ENCODE assay signal across 26 mouse cellular contexts in the genomic region with DNA sequence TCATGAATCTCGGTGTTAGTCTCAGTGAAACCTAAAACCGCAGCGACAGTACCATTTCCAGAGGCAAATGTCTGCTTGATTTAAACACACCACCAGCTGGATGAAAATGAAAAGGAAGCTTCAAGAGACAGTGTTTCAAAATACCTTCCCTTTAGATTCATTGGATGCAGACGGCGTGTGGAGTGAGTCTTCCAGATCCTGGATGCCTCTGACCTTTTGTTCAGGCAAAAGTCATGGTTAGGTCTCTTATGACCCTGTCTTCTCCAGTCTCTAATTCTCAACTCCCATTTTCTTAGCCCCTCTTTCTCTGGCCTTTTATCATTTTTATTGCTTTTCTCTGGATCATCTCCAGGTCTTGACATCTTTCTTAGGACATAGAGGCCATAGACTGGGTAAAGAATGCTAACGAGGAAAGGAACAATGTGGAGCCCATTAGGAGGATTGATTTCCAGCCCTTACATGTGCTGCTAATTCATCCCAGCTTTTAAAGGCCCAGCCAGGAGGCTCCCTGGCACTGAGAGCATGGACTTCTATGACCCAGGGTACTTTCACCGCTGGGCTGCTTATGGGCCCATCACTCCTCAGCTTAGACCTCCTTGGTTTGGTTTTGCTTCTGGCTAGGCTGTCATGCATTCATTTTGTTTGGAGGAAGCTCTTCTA.
DNase-seq lines count a peak whose midpoint lies in the region; ATAC-seq and TF ChIP-seq lines count a peak whose summit lies in the region.
"Had no signal": no experiment of that assay in that cellular context is flagged by ENCODE, and none has a peak within 500 bp of the region (broad histone marks: within the 10 kb centered on the region; RNA-seq: fewer than 3 reads in every experiment).

No protein-coding gene starts in this region.

- peak; percentile 27 for DNase-seq in embryo, embryonic 10 days (ENCODE audit: low spot score)
- no peak for DNase-seq in embryo, embryonic 9.5 days (ENCODE audit: extremely low spot score)
- DNase-seq in kidney, adult 8-10 months = no peak
- peak; percentile 17 for DNase-seq in embryonic facial prominence, embryonic 10.5 days (ENCODE audit: low spot score)
- peak; percentile 39 for DNase-seq in limb, embryonic 11.5 days (ENCODE audit: low spot score)
- DNase-seq in heart, postnatal 14 days = no peak
- no peak for DNase-seq in liver, postnatal 0 days
- DNase-seq: adrenal gland, adult 8-10 months; cerebellum, adult 2 months; cerebellum, postnatal 25 days; gastrocnemius, postnatal 25 days; heart, postnatal 4 days; liver; lung, postnatal 36 days had no signal

- no peak overlapping the region for H3K4me3 ChIP-seq in kidney, embryonic 16.5 days (ENCODE audit: low read length)
- no peak overlapping the region for H3K4me3 ChIP-seq in embryonic facial prominence, embryonic 10.5 days
- no peak overlapping the region for H3K4me3 ChIP-seq in limb, embryonic 11.5 days (ENCODE audit: low read depth, low read length)
- no peak overlapping the region for H3K4me3 ChIP-seq in liver, postnatal 0 days (ENCODE audit: low read depth, low read length)
- H3K4me3 ChIP-seq: forebrain, embryonic 13.5 days; heart, embryonic 10.5 days; hindbrain, embryonic 13.5 days; lung, embryonic 15.5 days; midbrain, embryonic 12.5 days; myocyte; neural tube, embryonic 13.5 days; stomach, embryonic 15.5 days had no signal

- H3K27ac ChIP-seq in kidney, embryonic 16.5 days (ENCODE audit: low read length) = peak overlapping the region; percentile 31; the same call in 1 of the 2 replicates
- no peak overlapping the region for H3K27ac ChIP-seq in embryonic facial prominence, embryonic 10.5 days (replicated peaks)
- no peak overlapping the region for H3K27ac ChIP-seq in limb, embryonic 11.5 days (replicated peaks; ENCODE audit: low read depth, low read length)
- no peak overlapping the region for H3K27ac ChIP-seq in liver, postnatal 0 days (ENCODE audit: low read depth)
- H3K27ac ChIP-seq: forebrain, embryonic 13.5 days; heart, embryonic 10.5 days; hindbrain, embryonic 13.5 days; liver, embryonic 14.5 days; lung, embryonic 15.5 days; midbrain, embryonic 12.5 days; neural tube, embryonic 13.5 days; stomach, embryonic 15.5 days had no signal

- H3K4me1 ChIP-seq in kidney, embryonic 16.5 days (ENCODE audit: insufficient read depth, low read length) = peaks cover 7% of the 10 kb centered on the region; the same call in 1 of the 2 replicates
- H3K4me1 ChIP-seq in embryonic facial prominence, embryonic 10.5 days = peaks cover 10% of the 10 kb centered on the region; the same call in 1 of the 2 replicates
- H3K4me1 ChIP-seq in limb, embryonic 11.5 days (ENCODE audit: control insufficient read depth, insufficient read depth, low read length) = no peaks in the 10 kb centered on the region
- H3K4me1 ChIP-seq in liver, postnatal 0 days (ENCODE audit: insufficient read depth) = no peaks in the 10 kb centered on the region
- H3K4me1 ChIP-seq: forebrain, embryonic 13.5 days; hindbrain, embryonic 13.5 days; lung, embryonic 15.5 days; midbrain, embryonic 12.5 days; neural tube, embryonic 13.5 days; stomach, embryonic 15.5 days had no signal

- no peaks in the 10 kb centered on the region for H3K9me3 ChIP-seq in kidney, embryonic 16.5 days (ENCODE audit: low read length)
- no peaks in the 10 kb centered on the region for H3K9me3 ChIP-seq in embryonic facial prominence, embryonic 10.5 days
- no peaks in the 10 kb centered on the region for H3K9me3 ChIP-seq in limb, embryonic 11.5 days (ENCODE audit: control insufficient read depth, low read length)
- no peaks in the 10 kb centered on the region for H3K9me3 ChIP-seq in liver, postnatal 0 days (ENCODE audit: low read length)
- H3K9me3 ChIP-seq: forebrain, embryonic 13.5 days; heart, embryonic 10.5 days; hindbrain, embryonic 13.5 days; lung, embryonic 15.5 days; midbrain, embryonic 12.5 days; neural tube, embryonic 13.5 days; stomach, embryonic 15.5 days had no signal

- no peaks in the 10 kb centered on the region for H3K36me3 ChIP-seq in kidney, embryonic 16.5 days (ENCODE audit: insufficient read depth, low read length)
- no peaks in the 10 kb centered on the region for H3K36me3 ChIP-seq in embryonic facial prominence, embryonic 10.5 days (replicated peaks)
- H3K36me3 ChIP-seq in limb, embryonic 11.5 days (ENCODE audit: control insufficient read depth, insufficient read depth, low read length) = no peaks in the 10 kb centered on the region
- no peaks in the 10 kb centered on the region for H3K36me3 ChIP-seq in liver, postnatal 0 days (replicated peaks; ENCODE audit: insufficient read depth, low read length)
- H3K36me3 ChIP-seq: heart, embryonic 10.5 days; hindbrain, embryonic 13.5 days; lung, embryonic 15.5 days; midbrain, embryonic 12.5 days; neural tube, embryonic 13.5 days; stomach, embryonic 15.5 days had no signal

- no peak; the same call in 1 of the 2 replicates for ATAC-seq in kidney, embryonic 16.5 days (ENCODE audit: low FRiP score, low TSS enrichment)
- no peak for ATAC-seq in limb, embryonic 11.5 days (ENCODE audit: insufficient number of reproducible peaks, low FRiP score, low TSS enrichment, low read depth)
- no peak for ATAC-seq in liver, postnatal 0 days
- ATAC-seq: activated CD4-positive, CD25-positive, alpha-beta regulatory T cell, adult 4 months; forebrain, embryonic 13.5 days had no signal

- TF ChIP-seq CTCF in liver, postnatal 0 days (IDR thresholded peaks at IDR 0.05; ENCODE audit: low read depth) = no peak

- TF ChIP-seq EP300 in liver, postnatal 0 days (IDR thresholded peaks at IDR 0.05; ENCODE audit: low read depth) = no peak

- intact Hi-C loops in heart, postnatal 14 days (cut with DNase I) = no loop called here

- no peak overlapping the region for H3K9ac ChIP-seq in kidney, embryonic 16.5 days (replicated peaks; ENCODE audit: low read length)
- no peak overlapping the region for H3K9ac ChIP-seq in limb, embryonic 11.5 days (ENCODE audit: low read length)
- H3K9ac ChIP-seq in liver, postnatal 0 days (replicated peaks) = no peak overlapping the region
- H3K9ac ChIP-seq: forebrain, embryonic 13.5 days; hindbrain, embryonic 13.5 days; liver, embryonic 14.5 days; lung, embryonic 15.5 days; midbrain, embryonic 12.5 days; neural tube, embryonic 13.5 days; stomach, embryonic 15.5 days had no signal

- no peaks in the 10 kb centered on the region for H3K27me3 ChIP-seq in kidney, embryonic 16.5 days (ENCODE audit: insufficient read depth, low read length)
- H3K27me3 ChIP-seq in embryonic facial prominence, embryonic 10.5 days (replicated peaks; ENCODE audit: low read depth, poor library complexity, severe bottlenecking) = no peaks in the 10 kb centered on the region
- no peaks in the 10 kb centered on the region for H3K27me3 ChIP-seq in limb, embryonic 11.5 days (ENCODE audit: control insufficient read depth, insufficient read depth, low read length)
- H3K27me3 ChIP-seq in liver, postnatal 0 days (ENCODE audit: insufficient read depth, low read length) = no peaks in the 10 kb centered on the region
- H3K27me3 ChIP-seq: CH12.LX; forebrain, embryonic 13.5 days; hindbrain, embryonic 13.5 days; lung, embryonic 15.5 days; midbrain, embryonic 12.5 days; neural tube, embryonic 13.5 days; stomach, embryonic 15.5 days had no signal

- WGBS in kidney, embryonic 16.5 days = 34% methylated on average over 7 of the region's 7 CpGs
- 66% methylated on average over 7 of the region's 7 CpGs for WGBS in embryonic facial prominence, embryonic 10.5 days
- 37% methylated on average over 7 of the region's 7 CpGs for WGBS in limb, embryonic 11.5 days
- WGBS in liver, postnatal 0 days (ENCODE audit: insufficient replicate concordance) = 76% methylated on average over 7 of the region's 7 CpGs

- no peak overlapping the region for H3K4me2 ChIP-seq in kidney, embryonic 16.5 days (replicated peaks; ENCODE audit: low read depth, low read length)
- H3K4me2 ChIP-seq in limb, embryonic 11.5 days (ENCODE audit: low read depth, severe bottlenecking) = no peak overlapping the region
- H3K4me2 ChIP-seq in liver, postnatal 0 days (ENCODE audit: low read depth, low read length) = no peak overlapping the region
- H3K4me2 ChIP-seq: forebrain, embryonic 13.5 days; hindbrain, embryonic 13.5 days; lung, embryonic 15.5 days; midbrain, embryonic 12.5 days; neural tube, embryonic 13.5 days; stomach, embryonic 15.5 days had no signal

Comparison
In these comparisons a context has a peak if more than half of its experiments do, and no peak if none do; other contexts are left out.
1. DNase-seq: peak in embryo, embryonic 10 days (single experiment), embryonic facial prominence, embryonic 10.5 days (single experiment) and limb, embryonic 11.5 days (single experiment); none in embryo, embryonic 9.5 days (single experiment), kidney, adult 8-10 months (0 of 2), heart, postnatal 14 days (0 of 2) and liver, postnatal 0 days (single experiment).